ENCODE assay signal across 8 mouse cellular contexts in genomic region chr11:60559342-60559741, GRCm38 (mm10). TPM values are rescaled to one million over a fixed set of nuclear protein-coding genes. Genes with fewer than 3 reads are reported as not detected.
DNase-seq lines count a peak whose midpoint lies in the region; ATAC-seq and TF ChIP-seq lines count a peak whose summit lies in the region.
"Had no signal": no experiment of that assay in that cellular context is flagged by ENCODE, and none has a peak within 500 bp of the region (broad histone marks: within the 10 kb centered on the region; RNA-seq: fewer than 3 reads in every experiment).

No protein-coding gene starts in this region.

- peak; percentile 92 for TF ChIP-seq CTCF in small intestine, adult 2 months (IDR thresholded peaks at IDR 0.05; ENCODE audit: extremely low read depth, insufficient read length, insufficient replicate concordance, low read depth, low read length)

- peak; percentile 81 for DNase-seq in ES-CJ7 (ENCODE audit: low read depth, low spot score)
- DNase-seq in adrenal gland, adult 8-10 months, result peak; percentile 34
- DNase-seq in embryo, embryonic 9.5 days (ENCODE audit: extremely low spot score), result peak; percentile 63
- DNase-seq in heart, postnatal 14 days, result peak; percentile 59 to 78
- peak; percentile 73 for DNase-seq in layer of hippocampus, adult 9-10 months (ENCODE audit: low spot score)

- 6% methylated on average over 3 of the region's 3 CpGs for WGBS in small intestine, adult 2 months

- H3K36me3 ChIP-seq in small intestine, adult 2 months (ENCODE audit: control insufficient read depth, insufficient read depth, low read length), result peaks cover 34% of the 10 kb centered on the region

- H3K4me1 ChIP-seq in small intestine, adult 2 months (ENCODE audit: control insufficient read depth, insufficient read depth, insufficient read length, low read length), result no peaks in the 10 kb centered on the region
- H3K4me1 ChIP-seq: liver, embryonic 15.5 days had no signal

- no peaks in the 10 kb centered on the region for H3K27me3 ChIP-seq in small intestine, adult 2 months (ENCODE audit: control insufficient read depth, insufficient read depth, low read length)
- H3K27me3 ChIP-seq: liver, embryonic 15.5 days had no signal

- no peak overlapping the region for H3K27ac ChIP-seq in small intestine, adult 2 months (ENCODE audit: insufficient read depth, low read depth, low read length)
- H3K27ac ChIP-seq: liver, embryonic 15.5 days had no signal

- no peak overlapping the region for H3K4me3 ChIP-seq in small intestine, adult 2 months (ENCODE audit: low read depth, low read length)
- H3K4me3 ChIP-seq: liver, embryonic 15.5 days had no signal

- peak; percentile 90 for ATAC-seq in megakaryocyte, adult 5-6 weeks (ENCODE audit: poor library complexity, severe bottlenecking)

- no peak for TF ChIP-seq POLR2A in small intestine, adult 2 months (IDR thresholded peaks at IDR 0.05; ENCODE audit: low read depth, low read length)

- intact Hi-C loops in heart, postnatal 14 days (cut with DNase I), result no loop called here

RNA-seq across cellular contexts. Expression of gene Alkbh5, which starts 23.2 kb away (rescaled TPM):
- total RNA-seq in adrenal gland, adult 8-10 months (2022), result 100 to 1,000 TPM; 111 to 122 (median 113) TPM
- 10 to 100 TPM; 72.5 to 74.1 TPM for total RNA-seq in heart, postnatal 14 days (2021)
- 23.5 and 24.1 TPM in 2 replicates for total RNA-seq in megakaryocyte, adult 5-6 weeks (2015)
- 21.6 and 26.5 TPM in 2 replicates for total RNA-seq in megakaryocyte, adult 5-6 weeks (2017)
- polyA plus RNA-seq in small intestine, adult 2 months (2012; rRNA removed), result 12.2 and 20.4 TPM in 2 replicates
